Mouse (Mus musculus): ENCODE measurements around the gene Mdc1. TPM values are rescaled to one million over a fixed set of nuclear protein-coding genes. Genes with fewer than 3 reads are reported as not detected.

Mdc1 gene
- polyA plus RNA-seq, 1 experiment from 2014 or later, result 25.0 TPM

GRCm38 (mm10) chr17:35869346-35870067, 28.2 kb downstream of the Mdc1 start:
- H3K4me1 ChIP-seq (replicated peaks), result peaks cover 66% of the 10 kb centered on the region
- H3K4me2 ChIP-seq, result peak overlapping the region; percentile 94
- WGBS, result 4% methylated on average over 7 of the region's 7 CpGs
- no peaks in the 10 kb centered on the region; the same call in 1 of the 2 replicates for H3K9me3 ChIP-seq (replicated peaks)
- no peaks in the 10 kb centered on the region for H3K27me3 ChIP-seq (replicated peaks)
- peaks cover 26% of the 10 kb centered on the region for H3K36me3 ChIP-seq
- H3K9ac ChIP-seq, result peak overlapping the region; percentile 91
- peak overlapping the region; percentile 96 for H3K27ac ChIP-seq (ENCODE audit: poor library complexity, severe bottlenecking)
- H3K4me3 ChIP-seq, result peak overlapping the region; percentile 78
- ATAC-seq (ENCODE audit: insufficient number of reproducible peaks, low FRiP score), result peak; percentile 18; the same call in 1 of the 2 replicates

DNA sequence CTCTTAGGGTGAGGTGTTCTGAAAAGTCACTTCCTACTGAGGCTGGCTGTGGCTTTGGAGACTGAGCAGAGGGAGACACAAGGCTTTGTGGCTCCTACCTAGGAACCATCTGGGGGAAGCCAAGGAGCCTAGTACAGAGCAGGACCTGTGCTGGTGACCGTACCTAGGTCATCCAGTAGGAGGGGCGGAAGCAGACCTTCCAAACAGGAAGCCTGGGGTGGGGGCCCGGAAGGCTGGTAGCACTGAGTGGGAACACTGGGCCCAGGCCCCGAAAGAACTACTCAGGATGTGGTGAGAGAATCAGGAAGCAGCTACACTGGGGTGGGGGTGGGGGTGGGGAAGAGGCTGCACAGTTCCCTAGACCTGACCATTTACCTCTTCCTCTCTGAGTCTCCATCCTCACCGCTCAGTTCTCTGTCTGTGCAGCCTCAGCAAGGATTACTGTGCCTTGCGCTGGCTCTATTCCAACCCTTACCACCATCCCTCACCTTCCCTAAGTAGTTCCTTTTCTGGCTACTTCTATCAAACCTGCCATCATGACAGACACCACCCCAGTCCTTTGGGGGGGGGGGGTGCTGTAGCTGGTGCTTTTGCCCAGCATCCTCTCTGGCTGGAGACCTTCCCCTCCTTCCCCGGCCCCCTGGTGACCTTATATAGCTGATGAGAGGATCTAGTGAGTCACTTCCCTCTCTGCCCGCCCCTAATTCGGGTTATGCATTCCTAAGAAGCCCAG, 29.0 kb downstream of the Mdc1 start:
- Histone ChIP-seq H3K4me3 (peak overlapping the region; percentile 78), H3K9ac (peak overlapping the region; percentile 91), H3K9me3 (replicated peaks) (no peaks in the 10 kb centered on the region; the same call in 1 of the 2 replicates), H3K4me1 (replicated peaks) (peaks cover 58% of the 10 kb centered on the region), H3K36me3 (peaks cover 34% of the 10 kb centered on the region), H3K4me2 (peak overlapping the region; percentile 94), H3K27me3 (replicated peaks) (no peaks in the 10 kb centered on the region), H3K27ac (ENCODE audit: poor library complexity, severe bottlenecking) (peak overlapping the region; percentile 96)
- ATAC-seq (ENCODE audit: insufficient number of reproducible peaks, low FRiP score), result peak; percentile 19; the same call in 1 of the 2 replicates
- 34% methylated on average over 9 of the region's 9 CpGs for WGBS

- WGBS, result 55% methylated on average over 8 of the region's 8 CpGs
- Histone ChIP-seq H3K4me3 (peak overlapping the region; percentile 78), H3K9me3 (replicated peaks) (no peaks in the 10 kb centered on the region; the same call in 1 of the 2 replicates), H3K27ac (ENCODE audit: poor library complexity, severe bottlenecking) (peak overlapping the region; percentile 96), H3K4me2 (peak overlapping the region; percentile 94), H3K9ac (peak overlapping the region; percentile 91), H3K27me3 (replicated peaks) (no peaks in the 10 kb centered on the region), H3K36me3 (peaks cover 39% of the 10 kb centered on the region), H3K4me1 (replicated peaks) (peaks cover 58% of the 10 kb centered on the region)
- no peak for ATAC-seq (ENCODE audit: insufficient number of reproducible peaks, low FRiP score)
Measured at GRCm38 (mm10) chr17:35870884-35871696, 29.8 kb downstream of the Mdc1 start.

GRCm38 (mm10) chr17:35873774-35874519, 32.6 kb downstream of the Mdc1 start:
- peak overlapping the region; percentile 44 for H3K9ac ChIP-seq
- H3K4me1 ChIP-seq (replicated peaks), result peaks cover 38% of the 10 kb centered on the region
- H3K9me3 ChIP-seq (replicated peaks), result no peaks in the 10 kb centered on the region; the same call in 1 of the 2 replicates
- H3K36me3 ChIP-seq, result peaks cover 45% of the 10 kb centered on the region
- H3K4me2 ChIP-seq, result peak overlapping the region; percentile 33
- 22% methylated on average over 21 of the region's 21 CpGs for WGBS
- no peak for ATAC-seq (ENCODE audit: insufficient number of reproducible peaks, low FRiP score)
- H3K27ac ChIP-seq (ENCODE audit: poor library complexity, severe bottlenecking), result 0 out of 2 replicates have a peak overlapping the region, but pooled peaks have one; percentile 26
- no peaks in the 10 kb centered on the region for H3K27me3 ChIP-seq (replicated peaks)
- H3K4me3 ChIP-seq, result peak overlapping the region; percentile 14

- H3K4me3 ChIP-seq, result no peak overlapping the region
- H3K27ac ChIP-seq (ENCODE audit: poor library complexity, severe bottlenecking), result no peak overlapping the region
- no peak overlapping the region for H3K4me2 ChIP-seq
- H3K4me1 ChIP-seq (replicated peaks), result peaks cover 31% of the 10 kb centered on the region
- 83% methylated on average over 6 of the region's 6 CpGs for WGBS
- no peaks in the 10 kb centered on the region; the same call in 1 of the 2 replicates for H3K9me3 ChIP-seq (replicated peaks)
- no peak overlapping the region for H3K9ac ChIP-seq
- no peak for ATAC-seq (ENCODE audit: insufficient number of reproducible peaks, low FRiP score)
- H3K36me3 ChIP-seq, result peaks cover 45% of the 10 kb centered on the region
- H3K27me3 ChIP-seq (replicated peaks), result no peaks in the 10 kb centered on the region
Measured at GRCm38 (mm10) chr17:35874721-35875120, 33.4 kb downstream of the Mdc1 start.

- Histone ChIP-seq H3K36me3 (peaks cover 53% of the 10 kb centered on the region), H3K27ac (ENCODE audit: poor library complexity, severe bottlenecking) (peak within 1 kb of the TSS; percentile 19; the same call in 1 of the 2 replicates), H3K4me3 (peak within 1 kb of the TSS; percentile 86), H3K4me2 (peak within 1 kb of the TSS; percentile 79), H3K4me1 (replicated peaks) (peaks cover 10% of the 10 kb centered on the region), H3K27me3 (replicated peaks) (no peaks in the 10 kb centered on the region), H3K9ac (peak within 1 kb of the TSS; percentile 87), H3K9me3 (replicated peaks) (no peaks in the 10 kb centered on the region)
- WGBS, result 5% methylated on average over 66 of the region's 66 CpGs
- peak; percentile 90 for ATAC-seq (ENCODE audit: insufficient number of reproducible peaks, low FRiP score)
Measured at GRCm38 (mm10) chr17:35879245-35880057, 38.1 kb downstream of the Mdc1 start, which contains the start of gene Dhx16. TSS of gene Dhx16 (plus strand) at chr17:35879819.

GRCm38 (mm10) chr17:35882924-35883323, 41.6 kb downstream of the Mdc1 start:
- WGBS, result 90% methylated on average over 17 of the region's 17 CpGs
- no peak for ATAC-seq (ENCODE audit: insufficient number of reproducible peaks, low FRiP score)
- Histone ChIP-seq H3K36me3 (peaks cover 66% of the 10 kb centered on the region), H3K4me2 (no peak overlapping the region), H3K4me1 (replicated peaks) (peaks cover 10% of the 10 kb centered on the region), H3K9ac (no peak overlapping the region), H3K9me3 (replicated peaks) (no peaks in the 10 kb centered on the region), H3K4me3 (no peak overlapping the region), H3K27me3 (replicated peaks) (no peaks in the 10 kb centered on the region), H3K27ac (ENCODE audit: poor library complexity, severe bottlenecking) (no peak overlapping the region)

GRCm38 (mm10) chr17:35883777-35884176, 42.5 kb downstream of the Mdc1 start:
- Histone ChIP-seq H3K36me3 (peaks cover 74% of the 10 kb centered on the region), H3K27me3 (replicated peaks) (no peaks in the 10 kb centered on the region), H3K4me1 (replicated peaks) (peaks cover 10% of the 10 kb centered on the region), H3K9me3 (replicated peaks) (no peaks in the 10 kb centered on the region), H3K27ac (ENCODE audit: poor library complexity, severe bottlenecking) (no peak overlapping the region), H3K4me2 (no peak overlapping the region), H3K4me3 (no peak overlapping the region), H3K9ac (no peak overlapping the region)
- ATAC-seq (ENCODE audit: insufficient number of reproducible peaks, low FRiP score), result no peak
- 91% methylated on average over 14 of the region's 14 CpGs for WGBS

DNA sequence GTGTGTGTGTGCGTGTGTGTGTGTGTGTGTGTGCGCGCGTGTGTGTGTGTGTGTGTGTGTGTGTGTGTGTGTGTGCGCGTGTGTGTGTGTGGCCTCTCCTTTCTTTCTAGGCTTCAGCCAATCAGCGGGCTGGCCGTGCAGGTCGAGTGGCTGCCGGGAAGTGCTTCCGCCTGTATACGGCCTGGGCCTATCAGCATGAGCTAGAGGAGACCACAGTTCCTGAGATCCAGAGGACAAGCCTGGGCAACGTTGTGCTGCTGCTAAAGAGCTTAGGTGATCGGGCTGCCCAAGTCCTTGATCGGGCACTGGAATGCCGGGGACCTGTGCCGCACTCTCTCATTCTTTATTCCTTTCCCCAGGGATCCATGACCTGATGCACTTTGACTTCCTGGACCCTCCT, 46.4 kb downstream of the Mdc1 start:
- Histone ChIP-seq H3K27ac (ENCODE audit: poor library complexity, severe bottlenecking) (no peak overlapping the region), H3K9ac (no peak overlapping the region), H3K36me3 (peaks cover 96% of the 10 kb centered on the region), H3K4me3 (no peak overlapping the region), H3K4me1 (replicated peaks) (no peaks in the 10 kb centered on the region), H3K9me3 (replicated peaks) (no peaks in the 10 kb centered on the region), H3K4me2 (no peak overlapping the region), H3K27me3 (replicated peaks) (no peaks in the 10 kb centered on the region)
- 86% methylated on average over 13 of the region's 17 CpGs for WGBS
- no peak for ATAC-seq (ENCODE audit: insufficient number of reproducible peaks, low FRiP score)

All from heart, embryonic 12.5 days (tissue).